Mouse (Mus musculus) limb, embryonic 10.5 days (tissue): Measurements from ENCODE around the gene Sik3. TPM values are rescaled to one million over a fixed set of nuclear protein-coding genes. Genes with fewer than 3 reads are reported as not detected.
"Not testable (repeated sequence)": the region's sequence is repeated elsewhere in the genome, so short reads cannot be mapped to it uniquely, and the experiment has no call there.

Experiments used
- DNase-seq: peaks from one replicate; pipeline ENCODE4 v3.0.0-alpha.2; 2017; ENCODE audit warnings: low spot score
- H3K27ac ChIP-seq: fragments of 300-500 bp; sonication (generic); 2 replicates; pipeline ENCODE4 v1.5.1; 2016; ENCODE audit warnings: mild to moderate bottlenecking
- H3K27me3 ChIP-seq: fragments of 300-500 bp; sonication (generic); 2 replicates; pipeline ENCODE4 v1.6.1; 2016; ENCODE audit warnings: low read depth, mild to moderate bottlenecking; ENCODE audit not compliant: poor library complexity, severe bottlenecking
- H3K36me3 ChIP-seq: fragments of 300-500 bp; sonication (generic); 2 replicates; pipeline ENCODE4 v1.6.1; 2016; ENCODE audit warnings: mild to moderate bottlenecking, moderate library complexity
- H3K4me1 ChIP-seq: fragments of 300-500 bp; sonication (generic); 2 replicates; pipeline ENCODE4 v1.6.1; 2016
- H3K4me3 ChIP-seq: fragments of 300-500 bp; sonication (generic); 2 replicates; pipeline ENCODE4 v1.5.1; 2016; ENCODE audit warnings: mild to moderate bottlenecking, moderate library complexity
- H3K9me3 ChIP-seq: fragments of 300-500 bp; sonication (generic); replicated peaks from 2 replicates; pipeline ENCODE4 v1.6.1; 2016; ENCODE audit warnings: mild to moderate bottlenecking
- WGBS: fragments of 180-500 bp; shearing (Covaris S2); methylation state at CpG from one replicate; pipeline ENCODE4 v1.1.7; 2016; 5-methylcytosine and 5-hydroxymethylcytosine counted together
- polyA plus RNA-seq: library from polyadenylated mRNA; unstranded; fragments of >200 nt; fragmentation: Nextera tagmentation; extraction: Ambion mirVana; gene quantifications from 2 replicates; pipeline ENCODE4 v1.2.1, GENCODE M21; 2016

Sik3 gene
- polyA plus RNA-seq, 1 experiment from 2014 or later = 10.6 TPM

GRCm38 (mm10) chr9:46072101-46072835 lies 59.6 kb downstream of the Sik3 start:
- no peaks in the 10 kb centered on the region for H3K27me3 ChIP-seq
- H3K36me3 ChIP-seq = no peaks in the 10 kb centered on the region
- H3K4me3 ChIP-seq = no peak overlapping the region
- 67% methylated on average over 9 of the region's 9 CpGs for WGBS
- no peak for DNase-seq
- no peaks in the 10 kb centered on the region for H3K9me3 ChIP-seq
- peaks cover 48% of the 10 kb centered on the region for H3K4me1 ChIP-seq
- H3K27ac ChIP-seq = no peak overlapping the region

- H3K4me1 ChIP-seq = peaks cover 37% of the 10 kb centered on the region
- DNase-seq = no peak
- no peaks in the 10 kb centered on the region for H3K27me3 ChIP-seq
- H3K36me3 ChIP-seq = no peaks in the 10 kb centered on the region
- H3K4me3 ChIP-seq = no peak overlapping the region
- no peak overlapping the region for H3K27ac ChIP-seq
- no peaks in the 10 kb centered on the region for H3K9me3 ChIP-seq
- 83% methylated on average over 3 of the region's 3 CpGs for WGBS
Measured at GRCm38 (mm10) chr9:46073443-46073842, 60.8 kb downstream of the Sik3 start.

- H3K27me3 ChIP-seq = no peaks in the 10 kb centered on the region
- DNase-seq = no peak
- H3K27ac ChIP-seq = no peak overlapping the region
- H3K9me3 ChIP-seq = no peaks in the 10 kb centered on the region
- H3K36me3 ChIP-seq = no peaks in the 10 kb centered on the region
- H3K4me1 ChIP-seq = peaks cover 17% of the 10 kb centered on the region
- H3K4me3 ChIP-seq = no peak overlapping the region
- 87% methylated on average over 2 of the region's 2 CpGs for WGBS
Measured at GRCm38 (mm10) chr9:46075578-46075977, 63.0 kb downstream of the Sik3 start.

- H3K4me3 ChIP-seq = no peak overlapping the region
- H3K27ac ChIP-seq = no peak overlapping the region
- DNase-seq = no peak
- H3K4me1 ChIP-seq = peaks cover 4% of the 10 kb centered on the region; the same call in 1 of the 2 replicates
- no peaks in the 10 kb centered on the region for H3K27me3 ChIP-seq
- peaks cover 3% of the 10 kb centered on the region; the same call in 1 of the 2 replicates for H3K36me3 ChIP-seq
- H3K9me3 ChIP-seq = no peaks in the 10 kb centered on the region
- WGBS = 70% methylated on average over 6 of the region's 6 CpGs
Measured at GRCm38 (mm10) chr9:46082381-46082821, 69.8 kb downstream of the Sik3 start.

- no peak overlapping the region for H3K4me3 ChIP-seq
- H3K27me3 ChIP-seq = no peaks in the 10 kb centered on the region
- peaks cover 8% of the 10 kb centered on the region; the same call in 1 of the 2 replicates for H3K4me1 ChIP-seq
- H3K36me3 ChIP-seq = peaks cover 3% of the 10 kb centered on the region; the same call in 1 of the 2 replicates
- H3K9me3 ChIP-seq = no peaks in the 10 kb centered on the region
- DNase-seq = no peak
- WGBS = 94% methylated on average over 7 of the region's 7 CpGs
- H3K27ac ChIP-seq = no peak overlapping the region
Measured at GRCm38 (mm10) chr9:46083490-46083893, 70.9 kb downstream of the Sik3 start.

GRCm38 (mm10) chr9:46085898-46086297 lies 73.3 kb downstream of the Sik3 start:
- Histone ChIP-seq H3K27me3 (no peaks in the 10 kb centered on the region), H3K4me3 (no peak overlapping the region), H3K4me1 (peaks cover 22% of the 10 kb centered on the region), H3K9me3 (no peaks in the 10 kb centered on the region), H3K27ac (no peak overlapping the region), H3K36me3 (peaks cover 3% of the 10 kb centered on the region; the same call in 1 of the 2 replicates)
- DNase-seq = no peak
- WGBS = 72% methylated on average over 6 of the region's 7 CpGs

GRCm38 (mm10) chr9:46086826-46087225 lies 74.2 kb downstream of the Sik3 start:
- no peak overlapping the region for H3K4me3 ChIP-seq
- H3K4me1 ChIP-seq = peaks cover 29% of the 10 kb centered on the region
- no peak overlapping the region for H3K27ac ChIP-seq
- WGBS = 75% methylated on average over 3 of the region's 3 CpGs
- no peak for DNase-seq
- no peaks in the 10 kb centered on the region for H3K9me3 ChIP-seq
- peaks cover 3% of the 10 kb centered on the region; the same call in 1 of the 2 replicates for H3K36me3 ChIP-seq
- H3K27me3 ChIP-seq = no peaks in the 10 kb centered on the region

- Histone ChIP-seq H3K4me3 (no peak overlapping the region), H3K36me3 (peaks cover 3% of the 10 kb centered on the region; the same call in 1 of the 2 replicates), H3K27me3 (no peaks in the 10 kb centered on the region), H3K9me3 (no peaks in the 10 kb centered on the region), H3K27ac (no peak overlapping the region), H3K4me1 (peaks cover 29% of the 10 kb centered on the region)
- 80% methylated on average over 5 of the region's 5 CpGs for WGBS
- DNase-seq = no peak
Measured at GRCm38 (mm10) chr9:46087461-46087860, 74.8 kb downstream of the Sik3 start.

GRCm38 (mm10) chr9:46088722-46089121 lies 76.1 kb downstream of the Sik3 start:
- Histone ChIP-seq H3K27ac (no peak overlapping the region), H3K9me3 (no peaks in the 10 kb centered on the region), H3K27me3 (no peaks in the 10 kb centered on the region), H3K36me3 (peaks cover 3% of the 10 kb centered on the region; the same call in 1 of the 2 replicates), H3K4me1 (peaks cover 29% of the 10 kb centered on the region), H3K4me3 (no peak overlapping the region)
- WGBS = 85% methylated on average over 10 of the region's 10 CpGs
- no peak for DNase-seq

GRCm38 (mm10) chr9:46090066-46090465 lies 77.4 kb downstream of the Sik3 start:
- WGBS = 55% methylated on average over 4 of the region's 4 CpGs
- no peak overlapping the region for H3K27ac ChIP-seq

GRCm38 (mm10) chr9:46091157-46091556 lies 78.5 kb downstream of the Sik3 start:
- WGBS = 43% methylated on average over 1 of the region's 1 CpGs
- DNase-seq, H3K27me3 ChIP-seq, H3K36me3 ChIP-seq, H3K9me3 ChIP-seq, H3K4me3 ChIP-seq, H3K27ac ChIP-seq: not testable (repeated sequence)
- H3K4me1 ChIP-seq = peaks cover 25% of the 10 kb centered on the region

More at GRCm38 (mm10) chr9:46090066-46090465, 77.4 kb downstream of the Sik3 start:
- DNase-seq = no peak
- H3K27me3 ChIP-seq = no peaks in the 10 kb centered on the region
- peaks cover 29% of the 10 kb centered on the region for H3K4me1 ChIP-seq
- H3K9me3 ChIP-seq = no peaks in the 10 kb centered on the region
- no peaks in the 10 kb centered on the region for H3K36me3 ChIP-seq
- H3K4me3 ChIP-seq = no peak overlapping the region

- no peak overlapping the region for H3K4me3 ChIP-seq
- DNase-seq = no peak
- no peaks in the 10 kb centered on the region for H3K27me3 ChIP-seq
- H3K9me3 ChIP-seq = no peaks in the 10 kb centered on the region
- 91% methylated on average over 6 of the region's 6 CpGs for WGBS
- peaks cover 35% of the 10 kb centered on the region for H3K4me1 ChIP-seq
- peaks cover 2% of the 10 kb centered on the region; the same call in 1 of the 2 replicates for H3K36me3 ChIP-seq
- H3K27ac ChIP-seq = no peak overlapping the region
Measured at GRCm38 (mm10) chr9:46092633-46093032, 80.0 kb downstream of the Sik3 start.

- Histone ChIP-seq H3K27ac (no peak overlapping the region), H3K4me3 (no peak overlapping the region), H3K36me3 (peaks cover 2% of the 10 kb centered on the region; the same call in 1 of the 2 replicates), H3K4me1 (peaks cover 17% of the 10 kb centered on the region), H3K27me3 (no peaks in the 10 kb centered on the region), H3K9me3 (no peaks in the 10 kb centered on the region)
- WGBS = 78% methylated on average over 15 of the region's 15 CpGs
- DNase-seq = no peak
Measured at GRCm38 (mm10) chr9:46098360-46098985, 85.9 kb downstream of the Sik3 start.
